Comparison of ENCODE assay signal across 9 mouse cellular contexts in genomic region chr1:90203341-90203740, GRCm38 (mm10). TPM values are rescaled to one million over a fixed set of nuclear protein-coding genes. Genes with fewer than 3 reads are reported as not detected.
DNase-seq lines count a peak whose midpoint lies in the region; ATAC-seq and TF ChIP-seq lines count a peak whose summit lies in the region.
"Had no signal": no experiment of that assay in that cellular context is flagged by ENCODE, and none has a peak within 500 bp of the region (broad histone marks: within the 10 kb centered on the region; RNA-seq: fewer than 3 reads in every experiment).

No protein-coding gene starts in this region.

- H3K27me3 ChIP-seq in kidney, embryonic 16.5 days (ENCODE audit: insufficient read depth, low read length) = no peaks in the 10 kb centered on the region
- H3K27me3 ChIP-seq in embryonic facial prominence, embryonic 14.5 days (replicated peaks; ENCODE audit: control insufficient read depth, insufficient read depth, low read length) = no peaks in the 10 kb centered on the region
- H3K27me3 ChIP-seq in hindbrain, postnatal 0 days (ENCODE audit: insufficient read depth, low read length) = no peaks in the 10 kb centered on the region
- H3K27me3 ChIP-seq in midbrain, postnatal 0 days (ENCODE audit: insufficient read depth, low read length) = peaks cover 6% of the 10 kb centered on the region

- H3K9me3 ChIP-seq in kidney, embryonic 16.5 days (ENCODE audit: low read length) = no peaks in the 10 kb centered on the region
- no peaks in the 10 kb centered on the region for H3K9me3 ChIP-seq in embryonic facial prominence, embryonic 14.5 days (ENCODE audit: control insufficient read depth, low read length)
- no peaks in the 10 kb centered on the region for H3K9me3 ChIP-seq in hindbrain, postnatal 0 days (ENCODE audit: low read length)
- no peaks in the 10 kb centered on the region for H3K9me3 ChIP-seq in midbrain, postnatal 0 days (ENCODE audit: low read length)

- no peak for TF ChIP-seq CTCF in hindbrain, postnatal 0 days (IDR thresholded peaks at IDR 0.05; ENCODE audit: low read depth)
- no peak for TF ChIP-seq CTCF in midbrain, postnatal 0 days (IDR thresholded peaks at IDR 0.05)

- peak overlapping the region; percentile 62 for H3K4me3 ChIP-seq in kidney, embryonic 16.5 days (ENCODE audit: low read length)
- peak overlapping the region; percentile 62 for H3K4me3 ChIP-seq in embryonic facial prominence, embryonic 14.5 days (ENCODE audit: low read depth, low read length)
- peak overlapping the region; percentile 42; the same call in 1 of the 2 replicates for H3K4me3 ChIP-seq in hindbrain, postnatal 0 days (ENCODE audit: low read length)
- peak overlapping the region; percentile 39; the same call in 1 of the 2 replicates for H3K4me3 ChIP-seq in midbrain, postnatal 0 days (ENCODE audit: low read depth, low read length)

- peak overlapping the region; percentile 57 for H3K4me2 ChIP-seq in kidney, embryonic 16.5 days (replicated peaks; ENCODE audit: low read depth, low read length)
- peak overlapping the region; percentile 62 for H3K4me2 ChIP-seq in embryonic facial prominence, embryonic 14.5 days (ENCODE audit: low read depth, low read length)
- H3K4me2 ChIP-seq in hindbrain, postnatal 0 days (ENCODE audit: low read depth, low read length) = peak overlapping the region; percentile 56
- peak overlapping the region; percentile 48 for H3K4me2 ChIP-seq in midbrain, postnatal 0 days (ENCODE audit: low read depth, low read length, poor library complexity, severe bottlenecking)

- 13% methylated on average over 11 of the region's 11 CpGs for WGBS in kidney, embryonic 16.5 days
- 11% methylated on average over 11 of the region's 11 CpGs for WGBS in embryonic facial prominence, embryonic 14.5 days
- WGBS in hindbrain, postnatal 0 days = 16% methylated on average over 11 of the region's 11 CpGs
- 11% methylated on average over 11 of the region's 11 CpGs for WGBS in midbrain, postnatal 0 days

- no peaks in the 10 kb centered on the region for H3K36me3 ChIP-seq in kidney, embryonic 16.5 days (ENCODE audit: insufficient read depth, low read length)
- no peaks in the 10 kb centered on the region for H3K36me3 ChIP-seq in embryonic facial prominence, embryonic 14.5 days (ENCODE audit: control insufficient read depth, insufficient read depth, low read length)
- no peaks in the 10 kb centered on the region for H3K36me3 ChIP-seq in hindbrain, postnatal 0 days (ENCODE audit: insufficient read depth, low read length)
- H3K36me3 ChIP-seq in midbrain, postnatal 0 days (ENCODE audit: insufficient read depth, low read length) = no peaks in the 10 kb centered on the region

- no peak for ATAC-seq in kidney, embryonic 16.5 days (ENCODE audit: low FRiP score, low TSS enrichment)
- ATAC-seq in embryonic facial prominence, embryonic 14.5 days (ENCODE audit: low read depth) = no peak
- no peak for ATAC-seq in hindbrain, postnatal 0 days
- no peak for ATAC-seq in midbrain, postnatal 0 days (ENCODE audit: low FRiP score)

- H3K9ac ChIP-seq in kidney, embryonic 16.5 days (replicated peaks; ENCODE audit: low read length) = no peak overlapping the region
- no peak overlapping the region for H3K9ac ChIP-seq in embryonic facial prominence, embryonic 14.5 days (ENCODE audit: low read depth, low read length)
- H3K9ac ChIP-seq in hindbrain, postnatal 0 days (replicated peaks; ENCODE audit: low read length) = no peak overlapping the region
- H3K9ac ChIP-seq in midbrain, postnatal 0 days (replicated peaks; ENCODE audit: low read length, poor library complexity, severe bottlenecking) = no peak overlapping the region

- H3K27ac ChIP-seq in kidney, embryonic 16.5 days (ENCODE audit: low read length) = no peak overlapping the region
- H3K27ac ChIP-seq in embryonic facial prominence, embryonic 14.5 days (replicated peaks; ENCODE audit: low read depth, low read length) = 0 out of 2 replicates have a peak overlapping the region, but pooled peaks have one; percentile 45
- H3K27ac ChIP-seq in hindbrain, postnatal 0 days = no peak overlapping the region
- no peak overlapping the region for H3K27ac ChIP-seq in midbrain, postnatal 0 days (ENCODE audit: low read depth, low read length)
- H3K27ac ChIP-seq: liver, embryonic 14.5 days had no signal

- DNase-seq in kidney, adult 9 months = no peak
- no peak for DNase-seq in embryonic facial prominence, embryonic 14.5 days (ENCODE audit: low spot score)
- DNase-seq in hindbrain, postnatal 0 days (ENCODE audit: low spot score) = no peak
- DNase-seq in midbrain, postnatal 0 days (ENCODE audit: low spot score) = no peak
- DNase-seq in layer of hippocampus, adult 18-20 months (ENCODE audit: low spot score in 2 of 2) = no peak
- no peak for DNase-seq in frontal cortex, adult 2 months (ENCODE audit: extremely low spot score in 1 of 2, low spot score in 1 of 2)
- no peak for DNase-seq in spleen, postnatal 14 days (ENCODE audit: low spot score in 2 of 2)

- H3K4me1 ChIP-seq in kidney, embryonic 16.5 days (ENCODE audit: insufficient read depth, low read length) = peaks cover 50% of the 10 kb centered on the region
- H3K4me1 ChIP-seq in embryonic facial prominence, embryonic 14.5 days (ENCODE audit: control insufficient read depth, insufficient read depth, low read length) = peaks cover 43% of the 10 kb centered on the region
- H3K4me1 ChIP-seq in hindbrain, postnatal 0 days (ENCODE audit: insufficient read depth, low read length) = peaks cover 23% of the 10 kb centered on the region
- H3K4me1 ChIP-seq in midbrain, postnatal 0 days (ENCODE audit: insufficient read depth, low read length) = peaks cover 6% of the 10 kb centered on the region; the same call in 1 of the 2 replicates

RNA-seq across cellular contexts. Expression of gene Ackr3, which starts 0.4 kb away (rescaled TPM):
- 51.8 and 54.0 TPM in 2 replicates for polyA plus RNA-seq in kidney, embryonic 16.5 days (2015; fragmentation: Nextera tagmentation; extraction: Ambion mirVana)
- 27.0 and 32.2 TPM in 2 replicates for polyA plus RNA-seq in embryonic facial prominence, embryonic 14.5 days (2014; fragmentation: Nextera tagmentation; extraction: Ambion mirVana)
- total RNA-seq in hindbrain, postnatal 0 days (2014; rRNA removed) = 7.2 and 13.1 TPM in 2 replicates
- 7.4 and 7.8 TPM in 2 replicates for polyA plus RNA-seq in hindbrain, postnatal 0 days (2015; fragmentation: Nextera tagmentation; extraction: Ambion mirVana)
- total RNA-seq in midbrain, postnatal 0 days (2014; rRNA removed) = 7.9 and 9.6 TPM in 2 replicates
- polyA plus RNA-seq in midbrain, postnatal 0 days (2015; fragmentation: Nextera tagmentation; extraction: Ambion mirVana) = 4.5 and 5.7 TPM in 2 replicates
- 10 to 100 TPM; 15.5 to 15.9 TPM for total RNA-seq in layer of hippocampus, adult 18-20 months (2021)
- polyA plus RNA-seq in frontal cortex, adult 2 months (2012; rRNA removed) = 18.6 and 20.4 TPM in 2 replicates

RNA-seq across cellular contexts. Expression of gene Iqca, which starts 50.1 kb away (rescaled TPM):
- 0.34 and 0.39 TPM in 2 replicates for polyA plus RNA-seq in kidney, embryonic 16.5 days (2015; fragmentation: Nextera tagmentation; extraction: Ambion mirVana)
- polyA plus RNA-seq in embryonic facial prominence, embryonic 14.5 days (2014; fragmentation: Nextera tagmentation; extraction: Ambion mirVana) = 0.73 and 1.8 TPM in 2 replicates
- 0.58 and 1.8 TPM in 2 replicates for total RNA-seq in hindbrain, postnatal 0 days (2014; rRNA removed)
- 0.71 and 1.2 TPM in 2 replicates for polyA plus RNA-seq in hindbrain, postnatal 0 days (2015; fragmentation: Nextera tagmentation; extraction: Ambion mirVana)
- 2.7 TPM in 1 of 2 replicates, not detected in the other for total RNA-seq in midbrain, postnatal 0 days (2014; rRNA removed)
- 0.55 and 0.83 TPM in 2 replicates for polyA plus RNA-seq in midbrain, postnatal 0 days (2015; fragmentation: Nextera tagmentation; extraction: Ambion mirVana)
- total RNA-seq in layer of hippocampus, adult 18-20 months (2021) = 1 to 10 TPM in 1 of 2 experiments, under 1 TPM in 1; 0.89 to 1.0 TPM
- polyA plus RNA-seq in frontal cortex, adult 2 months (2012; rRNA removed) = 0.56 and 0.92 TPM in 2 replicates
